ENCODE assay signal across 9 mouse cellular contexts in genomic region chr2:32966184-32966688, GRCm38 (mm10). TPM values are rescaled to one million over a fixed set of nuclear protein-coding genes. Genes with fewer than 3 reads are reported as not detected.
A peak's percentile ranks its signal among the peaks of the same experiment; 100 is the strongest.
DNase-seq lines count a peak whose midpoint lies in the region; ATAC-seq and TF ChIP-seq lines count a peak whose summit lies in the region.
"Had no signal": no experiment of that assay in that cellular context is flagged by ENCODE, and none has a peak within 500 bp of the region (broad histone marks: within the 10 kb centered on the region; RNA-seq: fewer than 3 reads in every experiment).

No protein-coding gene starts in this region.

- peak overlapping the region; percentile 93 for H3K4me2 ChIP-seq in heart, embryonic 13.5 days
- H3K4me2 ChIP-seq in forebrain, embryonic 15.5 days (replicated peaks), result peak overlapping the region; percentile 87
- peak overlapping the region; percentile 94 for H3K4me2 ChIP-seq in liver, embryonic 16.5 days (ENCODE audit: low read depth, low read length)

- ATAC-seq in heart, embryonic 13.5 days (ENCODE audit: extremely low read depth, insufficient number of reproducible peaks, low FRiP score, low TSS enrichment), result no peak
- no peak; the same call in 1 of the 2 replicates for ATAC-seq in forebrain, embryonic 15.5 days (replicated peaks)
- ATAC-seq in liver, embryonic 16.5 days (ENCODE audit: low read depth), result no peak

- no peak for DNase-seq in heart, adult 18-20 months
- no peak for DNase-seq in adrenal gland, postnatal 25 days
- no peak for DNase-seq in cerebellum, postnatal 4 days (ENCODE audit: low spot score in 2 of 2)
- DNase-seq in embryo, embryonic 9.5 days (ENCODE audit: extremely low spot score), result no peak

- WGBS in heart, embryonic 13.5 days, result 8% methylated on average over 13 of the region's 13 CpGs
- WGBS in forebrain, embryonic 15.5 days, result 11% methylated on average over 13 of the region's 13 CpGs
- 5% methylated on average over 13 of the region's 13 CpGs for WGBS in liver, embryonic 16.5 days (ENCODE audit: insufficient replicate concordance)

- peak overlapping the region; percentile 85 for H3K9ac ChIP-seq in heart, embryonic 13.5 days
- H3K9ac ChIP-seq in forebrain, embryonic 15.5 days (replicated peaks), result peak overlapping the region; percentile 84
- H3K9ac ChIP-seq in liver, embryonic 16.5 days (ENCODE audit: low read depth, low read length), result peak overlapping the region; percentile 83

- peak overlapping the region; percentile 96 for H3K27ac ChIP-seq in heart, embryonic 13.5 days (replicated peaks)
- peak overlapping the region; percentile 95 for H3K27ac ChIP-seq in forebrain, embryonic 15.5 days (replicated peaks)
- peak overlapping the region; percentile 94 for H3K27ac ChIP-seq in liver, embryonic 16.5 days (ENCODE audit: low read length)

- TF ChIP-seq CTCF in E14TG2a.4 (conservative IDR thresholded peaks at IDR 0.05; ENCODE audit: low read length), result no peak

- peaks cover 70% of the 10 kb centered on the region for H3K4me1 ChIP-seq in heart, embryonic 13.5 days
- peaks cover 62% of the 10 kb centered on the region for H3K4me1 ChIP-seq in E14TG2a.4 (replicated peaks; ENCODE audit: low read depth, low read length)
- peaks cover 56% of the 10 kb centered on the region for H3K4me1 ChIP-seq in forebrain, embryonic 15.5 days
- peaks cover 39% of the 10 kb centered on the region for H3K4me1 ChIP-seq in liver, embryonic 16.5 days (ENCODE audit: control insufficient read depth, low read depth, low read length)

- H3K9me3 ChIP-seq in heart, embryonic 13.5 days, result no peaks in the 10 kb centered on the region
- H3K9me3 ChIP-seq in E14TG2a.4 (ENCODE audit: low read length), result no peaks in the 10 kb centered on the region
- H3K9me3 ChIP-seq in forebrain, embryonic 15.5 days, result no peaks in the 10 kb centered on the region
- no peaks in the 10 kb centered on the region for H3K9me3 ChIP-seq in liver, embryonic 16.5 days (replicated peaks; ENCODE audit: control insufficient read depth, low read length)

- H3K27me3 ChIP-seq in heart, embryonic 13.5 days (replicated peaks), result no peaks in the 10 kb centered on the region
- no peaks in the 10 kb centered on the region for H3K27me3 ChIP-seq in E14TG2a.4 (ENCODE audit: insufficient read depth, low read length)
- no peaks in the 10 kb centered on the region for H3K27me3 ChIP-seq in forebrain, embryonic 15.5 days
- no peaks in the 10 kb centered on the region for H3K27me3 ChIP-seq in liver, embryonic 16.5 days (ENCODE audit: control insufficient read depth, insufficient read depth, low read depth, low read length)
- H3K27me3 ChIP-seq: Patski had no signal

- peaks cover 30% of the 10 kb centered on the region for H3K36me3 ChIP-seq in heart, embryonic 13.5 days
- H3K36me3 ChIP-seq in E14TG2a.4 (ENCODE audit: insufficient read depth, low read length), result peaks cover 39% of the 10 kb centered on the region
- H3K36me3 ChIP-seq in forebrain, embryonic 15.5 days, result peaks cover 25% of the 10 kb centered on the region
- peaks cover 11% of the 10 kb centered on the region for H3K36me3 ChIP-seq in liver, embryonic 16.5 days (ENCODE audit: control insufficient read depth, insufficient read depth)

- H3K4me3 ChIP-seq in heart, embryonic 13.5 days, result peak overlapping the region; percentile 63
- H3K4me3 ChIP-seq in E14TG2a.4 (replicated peaks; ENCODE audit: low read length), result peak overlapping the region; percentile 86
- peak overlapping the region; percentile 73 for H3K4me3 ChIP-seq in forebrain, embryonic 15.5 days
- H3K4me3 ChIP-seq in liver, embryonic 16.5 days (ENCODE audit: low read depth, low read length), result peak overlapping the region; percentile 87

RNA-seq across cellular contexts. Expression of gene Lrsam1, which starts 4.8 kb away (rescaled TPM):
- 8.1 and 9.6 TPM in 2 replicates for polyA plus RNA-seq in heart, embryonic 13.5 days (2015; fragmentation: Nextera tagmentation; extraction: Ambion mirVana)
- total RNA-seq in heart, adult 18-20 months (2021), result 10 to 100 TPM; 15.1 to 15.9 TPM
- polyA plus RNA-seq in forebrain, embryonic 15.5 days (2015; fragmentation: Nextera tagmentation; extraction: Ambion mirVana), result 16.7 and 17.8 TPM in 2 replicates
- 1.9 and 2.2 TPM in 2 replicates for polyA plus RNA-seq in liver, embryonic 16.5 days (2015; fragmentation: Nextera tagmentation; extraction: Ambion mirVana)
- 17.4 and 28.7 TPM in 2 replicates for total RNA-seq in adrenal gland, postnatal 25 days (2021)

RNA-seq across cellular contexts. Expression of gene Rpl12, which starts 4.9 kb away (rescaled TPM):
- 108 and 112 TPM in 2 replicates for polyA plus RNA-seq in heart, embryonic 13.5 days (2015; fragmentation: Nextera tagmentation; extraction: Ambion mirVana)
- total RNA-seq in heart, adult 18-20 months (2021), result 10 to 100 TPM; 66.0 to 72.2 TPM
- 96.9 and 99.7 TPM in 2 replicates for polyA plus RNA-seq in forebrain, embryonic 15.5 days (2015; fragmentation: Nextera tagmentation; extraction: Ambion mirVana)
- 74.4 and 77.2 TPM in 2 replicates for polyA plus RNA-seq in liver, embryonic 16.5 days (2015; fragmentation: Nextera tagmentation; extraction: Ambion mirVana)
- total RNA-seq in adrenal gland, postnatal 25 days (2021), result 133 and 250 TPM in 2 replicates

RNA-seq across cellular contexts. Expression of gene Slc2a8, which starts 15.6 kb away (rescaled TPM):
- polyA plus RNA-seq in heart, embryonic 13.5 days (2015; fragmentation: Nextera tagmentation; extraction: Ambion mirVana), result 18.6 and 19.0 TPM in 2 replicates
- 10 to 100 TPM; 15.0 to 17.3 TPM for total RNA-seq in heart, adult 18-20 months (2021)
- 20.9 and 21.3 TPM in 2 replicates for polyA plus RNA-seq in forebrain, embryonic 15.5 days (2015; fragmentation: Nextera tagmentation; extraction: Ambion mirVana)
- 7.8 and 8.8 TPM in 2 replicates for polyA plus RNA-seq in liver, embryonic 16.5 days (2015; fragmentation: Nextera tagmentation; extraction: Ambion mirVana)
- total RNA-seq in adrenal gland, postnatal 25 days (2021), result 15.0 and 24.4 TPM in 2 replicates
